Mouse (Mus musculus): ENCODE results near the gene Immp2l.

DNA sequence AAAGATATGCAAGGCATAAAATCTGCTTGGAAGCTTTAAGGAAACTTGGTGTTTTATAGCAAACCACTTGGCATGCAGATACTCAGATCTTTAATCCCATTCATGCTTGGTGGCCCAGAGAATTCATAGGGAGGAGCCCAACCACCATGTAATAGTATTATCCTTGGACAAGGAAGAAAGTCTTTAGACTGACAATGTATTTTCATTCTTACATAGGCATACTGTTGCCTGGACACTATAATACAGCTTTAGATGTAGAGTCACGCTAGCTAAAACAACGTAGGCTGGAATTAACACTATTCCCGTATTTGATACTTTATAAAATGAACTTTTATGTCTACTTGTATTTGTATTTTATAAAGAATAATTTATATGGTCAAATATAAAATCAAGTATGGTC lies 665.9 kb downstream of the Immp2l start:
- TF ChIP-seq POLR2A (IDR thresholded peaks at IDR 0.05; ENCODE audit: insufficient read length, low read depth) (no peak), POLR2AphosphoS2 (IDR thresholded peaks at IDR 0.05; ENCODE audit: insufficient read length, low read depth) (no peak), USF1 (IDR thresholded peaks at IDR 0.05; ENCODE audit: low read depth) (no peak), SRF (IDR thresholded peaks at IDR 0.05; ENCODE audit: control insufficient read depth, insufficient read length, low read depth) (no peak)

Measured in myocyte (in vitro differentiated cells).